Mouse (Mus musculus): ENCODE results near the gene 3110021N24Rik. TPM values are rescaled to one million over a fixed set of nuclear protein-coding genes. Genes with fewer than 3 reads are reported as not detected.
"Not testable (repeated sequence)": the region's sequence is repeated elsewhere in the genome, so short reads cannot be mapped to it uniquely, and the experiment has no call there.

The 3110021N24Rik gene
- total RNA-seq (2017) = not detected in 2 replicates

DNA sequence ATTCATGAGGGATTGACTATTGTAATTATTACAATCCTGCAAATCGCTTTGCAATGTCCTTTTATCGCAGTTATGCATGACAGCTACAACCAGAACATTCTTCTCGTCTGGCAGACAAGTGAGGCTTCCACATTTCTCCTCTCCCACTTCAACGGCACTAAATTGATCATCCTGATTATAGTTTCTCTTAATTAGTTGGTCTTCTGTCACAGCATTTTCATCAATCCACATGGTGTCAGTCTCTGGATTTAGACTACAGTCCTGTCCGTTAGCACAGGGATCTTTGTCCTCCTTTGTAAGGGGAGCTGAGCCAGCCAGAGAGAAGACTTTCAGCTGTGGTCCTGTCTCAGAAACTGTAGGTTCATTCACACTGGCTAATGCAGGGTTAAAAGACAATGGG, at the start of gene 3110021N24Rik:
Gene 3110021N24Rik (plus strand): TSS at position 301 of the 400 bp plus-strand sequence.
- ATAC-seq (replicated peaks; ENCODE audit: low read depth, poor library complexity, severe bottlenecking) = no peak

DNA sequence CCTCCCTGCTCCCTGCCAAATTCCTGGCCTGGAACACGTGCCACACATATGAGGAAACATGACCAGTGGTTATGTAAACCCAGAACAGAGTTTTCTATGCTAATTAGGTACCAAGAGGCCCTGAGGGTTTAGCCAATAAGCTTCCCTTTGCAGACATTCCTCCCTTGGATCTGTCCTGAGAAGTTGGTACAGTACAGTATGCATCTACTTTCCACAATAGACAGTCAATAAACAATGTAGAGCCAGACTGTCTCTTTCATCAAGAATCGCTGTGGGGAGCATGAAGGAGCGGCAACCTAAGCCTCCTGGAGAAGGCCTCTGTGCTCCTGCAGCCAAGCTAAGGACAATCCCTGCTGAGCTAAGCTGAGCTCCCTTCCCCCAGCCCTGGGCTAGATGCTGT, 33.3 kb upstream of the 3110021N24Rik start:
- ATAC-seq (replicated peaks; ENCODE audit: low read depth, poor library complexity, severe bottlenecking) = no peak

DNA sequence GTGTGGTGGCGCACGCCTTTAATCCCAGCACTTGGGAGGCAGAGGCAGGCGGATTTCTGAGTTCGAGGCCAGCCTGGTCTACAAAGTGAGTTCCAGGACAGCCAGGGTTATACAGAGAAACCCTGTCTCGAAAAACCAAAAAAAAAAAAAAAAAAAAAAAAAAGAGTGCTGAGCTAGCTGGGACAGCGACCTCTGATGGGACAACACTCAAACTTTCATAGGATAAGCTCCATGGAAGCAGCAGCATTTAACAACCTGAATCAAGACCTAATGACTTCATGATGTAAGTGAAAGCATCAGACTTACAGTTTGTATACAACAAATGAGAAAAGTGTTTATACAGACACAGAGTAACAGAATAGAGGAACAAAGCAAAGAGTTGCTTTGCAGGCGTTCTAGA, 32.4 kb upstream of the 3110021N24Rik start:
- ATAC-seq (replicated peaks; ENCODE audit: low read depth, poor library complexity, severe bottlenecking) = not testable (repeated sequence)

DNA sequence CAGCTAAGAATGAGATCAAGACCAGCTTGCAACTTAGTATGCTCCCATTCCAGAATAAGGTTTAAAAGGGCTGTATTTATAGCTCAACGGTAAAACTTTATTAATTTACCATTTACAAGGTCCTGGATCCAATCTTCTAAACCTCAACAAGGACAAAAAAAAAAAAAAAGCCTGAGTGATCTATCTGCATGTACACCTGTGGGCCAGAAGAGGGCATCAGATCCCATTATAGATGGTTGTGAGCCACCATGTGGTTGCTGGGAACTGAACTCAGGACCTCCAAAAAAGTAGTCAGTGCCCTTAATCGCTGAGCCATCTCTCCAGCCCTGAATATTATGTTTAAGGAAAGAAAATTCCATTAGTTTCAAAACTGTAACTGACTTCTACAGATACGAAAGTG, 29.0 kb upstream of the 3110021N24Rik start:
- no peak for ATAC-seq (replicated peaks; ENCODE audit: low read depth, poor library complexity, severe bottlenecking)

DNA sequence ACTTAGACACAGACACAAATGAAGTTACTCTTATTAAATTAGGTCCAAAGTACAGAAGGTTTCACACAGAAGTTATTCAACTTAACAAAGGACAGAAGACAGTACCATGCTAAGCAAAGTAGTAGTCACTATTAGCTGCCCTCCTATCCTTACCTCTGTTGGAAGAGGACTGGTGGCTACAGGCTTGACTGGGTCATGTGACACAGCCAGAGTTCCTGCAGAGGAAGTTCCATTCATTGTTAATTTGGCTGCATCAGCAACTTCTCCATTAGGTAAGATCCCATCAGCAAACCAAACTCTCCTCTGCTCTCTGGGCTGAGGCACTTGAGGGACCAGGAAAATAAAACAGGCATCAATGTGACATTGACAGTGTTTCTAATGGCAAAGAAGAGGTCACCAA, 28.0 kb upstream of the 3110021N24Rik start:
- no peak for ATAC-seq (replicated peaks; ENCODE audit: low read depth, poor library complexity, severe bottlenecking)

DNA sequence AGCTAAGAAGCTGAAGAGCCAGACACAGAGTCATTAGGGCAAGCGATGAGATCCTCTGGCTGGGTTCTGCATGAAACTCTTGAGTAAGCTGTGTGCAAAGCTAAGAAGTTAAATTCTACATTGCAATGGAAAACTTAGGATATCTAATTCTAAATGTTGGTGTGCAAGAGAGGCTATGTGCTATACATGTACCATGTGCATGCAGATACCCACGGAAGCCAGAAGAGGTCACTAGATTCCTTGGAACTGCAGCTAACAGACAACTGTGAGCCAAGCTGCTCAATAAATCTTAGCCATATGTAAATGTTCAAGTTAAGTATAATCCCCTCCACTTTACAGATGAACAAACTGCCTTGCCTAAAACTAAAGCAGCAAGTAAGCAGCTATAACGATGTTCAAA, 22.5 kb upstream of the 3110021N24Rik start:
- ATAC-seq (replicated peaks; ENCODE audit: low read depth, poor library complexity, severe bottlenecking) = peak; percentile 62; the same call in 1 of the 2 replicates

DNA sequence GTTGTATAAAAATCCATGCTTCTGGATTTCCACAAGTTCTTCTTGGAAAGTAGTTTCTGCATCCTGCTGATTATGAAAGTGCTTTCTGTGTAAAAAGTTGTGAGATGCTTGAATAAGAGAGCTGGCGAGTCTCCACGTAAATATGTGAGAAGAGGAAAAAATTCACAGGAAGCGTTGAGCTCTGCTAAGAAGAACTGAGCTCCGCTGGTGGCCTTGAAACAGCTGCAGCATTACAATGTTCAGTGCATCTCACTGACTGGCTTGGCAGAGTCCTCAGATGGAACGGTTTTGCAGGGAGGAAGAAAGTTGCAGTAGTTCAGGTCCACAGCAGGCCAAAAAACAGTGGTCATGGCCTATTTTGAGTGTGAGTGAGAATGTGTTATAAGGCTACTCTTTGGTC, 11.2 kb upstream of the 3110021N24Rik start:
- no peak for ATAC-seq (replicated peaks; ENCODE audit: low read depth, poor library complexity, severe bottlenecking)

DNA sequence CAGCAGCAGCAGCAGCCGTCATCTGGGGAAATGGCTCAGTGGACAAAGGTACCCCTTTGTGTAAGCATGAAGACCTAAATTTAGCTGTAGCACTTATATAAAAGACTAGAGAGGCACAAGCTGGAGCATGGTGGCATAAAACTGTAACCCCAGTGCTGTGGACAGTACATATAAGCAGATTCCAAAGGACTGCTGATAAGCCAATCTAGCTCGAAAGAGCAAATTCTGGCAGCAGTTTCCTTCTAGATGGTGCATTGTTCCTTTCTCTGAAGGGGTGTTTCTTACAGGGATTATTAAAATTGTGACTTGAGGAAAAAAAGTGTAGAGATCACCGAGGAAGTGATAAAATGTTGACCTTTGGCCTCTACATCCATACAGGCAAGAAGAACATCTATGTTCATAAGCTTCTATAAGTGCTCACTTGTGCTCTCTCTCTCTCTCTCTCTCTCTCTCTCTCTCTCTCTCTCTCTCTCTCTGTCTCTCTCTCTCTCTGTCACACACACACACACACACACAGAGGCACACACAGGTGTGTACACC, 1.9 kb downstream of the 3110021N24Rik start:
- no peak for ATAC-seq (replicated peaks; ENCODE audit: low read depth, poor library complexity, severe bottlenecking)

DNA sequence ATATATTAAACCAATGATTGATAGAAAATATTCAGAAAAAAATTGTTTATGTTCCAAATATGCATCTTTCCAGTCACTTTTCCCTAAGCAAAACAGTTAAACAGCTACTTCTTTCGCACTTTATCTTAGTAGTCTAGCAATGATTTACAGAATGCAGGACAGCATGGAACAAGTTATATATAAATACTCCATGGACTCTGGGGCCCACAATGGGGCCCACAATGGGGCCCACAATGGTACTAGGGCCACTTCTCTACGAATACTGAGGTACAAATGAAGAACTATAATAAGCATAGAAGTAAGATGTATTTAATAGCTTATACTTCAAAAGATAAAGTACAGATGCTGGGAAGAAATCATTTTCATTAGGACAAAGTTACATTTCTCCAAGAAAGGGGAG, 4.7 kb downstream of the 3110021N24Rik start:
- no peak for ATAC-seq (replicated peaks; ENCODE audit: low read depth, poor library complexity, severe bottlenecking)

DNA sequence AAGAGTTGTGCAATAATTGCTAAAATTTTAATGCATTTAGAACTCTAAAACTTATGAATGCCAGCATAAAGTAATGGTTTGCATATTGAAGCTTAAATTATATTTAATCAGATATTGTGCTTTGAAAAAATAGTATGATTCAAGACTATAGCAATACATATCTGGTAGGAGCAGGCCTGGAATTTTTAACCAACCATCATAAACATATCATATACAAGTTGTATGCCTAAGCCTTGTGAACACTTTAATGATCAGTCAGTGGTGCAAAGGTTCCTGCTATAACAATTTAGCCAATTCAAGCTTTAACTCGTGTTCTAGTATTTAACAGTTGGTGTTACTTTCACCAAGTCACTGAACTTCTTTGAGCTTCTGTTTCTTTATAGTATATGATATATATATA, 11.0 kb downstream of the 3110021N24Rik start:
- no peak for ATAC-seq (replicated peaks; ENCODE audit: low read depth, poor library complexity, severe bottlenecking)

DNA sequence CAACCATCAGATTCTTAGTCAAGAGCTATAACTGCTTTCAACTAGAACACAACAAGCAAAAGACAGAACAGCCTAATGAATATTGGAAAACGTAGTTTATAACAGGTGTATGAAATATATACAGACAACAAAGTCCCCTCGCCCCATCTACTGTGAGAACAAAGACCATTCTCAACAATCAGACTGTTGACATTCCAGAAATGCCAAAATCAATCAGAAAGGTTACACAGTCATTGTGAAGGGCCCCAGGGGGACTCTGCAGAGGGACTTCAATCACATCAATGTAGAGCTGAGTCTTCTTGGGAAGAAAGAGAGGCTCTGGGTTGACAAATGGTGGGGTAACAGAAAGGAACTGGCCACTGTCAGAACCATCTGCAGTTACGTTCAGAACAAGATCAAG, 12.1 kb downstream of the 3110021N24Rik start:
- ATAC-seq (replicated peaks; ENCODE audit: low read depth, poor library complexity, severe bottlenecking) = no peak

DNA sequence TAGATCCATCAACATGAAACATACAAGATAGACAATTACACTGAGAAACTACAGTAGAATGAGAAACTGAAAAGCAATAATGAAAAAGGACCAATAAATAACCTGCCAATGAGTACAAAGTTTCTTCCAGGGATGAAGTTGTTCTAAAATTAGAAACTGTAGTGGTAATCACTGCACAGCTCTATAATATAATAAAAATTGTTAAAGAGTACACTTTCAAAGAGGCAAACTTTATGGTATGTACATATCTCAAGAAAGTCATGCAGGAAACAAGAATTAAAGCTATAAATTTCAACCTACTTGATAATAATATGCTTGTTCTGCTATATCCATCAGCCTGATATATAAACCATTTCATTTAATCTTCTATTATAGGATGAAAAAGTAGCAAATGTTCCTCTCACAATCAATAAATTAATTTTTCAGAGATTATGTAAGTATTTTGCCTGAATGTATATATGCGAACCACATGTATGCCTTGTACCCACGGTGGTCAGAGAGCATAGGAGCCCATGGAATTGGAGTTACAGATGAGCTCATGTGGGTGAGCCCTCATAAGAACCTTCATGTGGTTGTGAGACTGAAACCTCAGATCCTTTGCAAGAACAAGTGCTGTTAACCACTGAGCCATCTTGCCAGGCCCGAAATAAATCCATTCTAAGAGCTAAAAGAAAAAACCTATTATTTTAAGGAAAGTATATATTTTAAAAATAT, 26.9 kb downstream of the 3110021N24Rik start:
- ATAC-seq (replicated peaks; ENCODE audit: low read depth, poor library complexity, severe bottlenecking) = no peak

DNA sequence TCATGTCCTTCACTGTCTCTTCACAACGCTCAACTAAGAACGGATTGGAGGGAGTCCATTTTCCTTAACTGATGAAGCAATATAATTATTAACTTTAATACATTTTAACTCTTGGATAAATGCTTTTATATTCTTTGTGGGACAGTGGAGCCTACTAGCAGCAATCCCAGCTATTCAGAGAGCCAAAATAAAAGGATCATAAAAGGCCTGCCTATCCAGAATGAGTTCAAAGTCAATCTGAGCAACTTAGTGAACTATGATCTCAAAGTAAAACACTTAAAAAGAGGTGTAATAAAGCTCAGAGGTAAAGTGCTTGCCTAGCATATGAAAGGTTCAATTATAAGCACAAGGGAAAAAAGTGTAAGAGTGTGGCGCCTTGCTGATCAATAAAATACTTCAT, 40.1 kb downstream of the 3110021N24Rik start:
- no peak for ATAC-seq (replicated peaks; ENCODE audit: low read depth, poor library complexity, severe bottlenecking)

DNA sequence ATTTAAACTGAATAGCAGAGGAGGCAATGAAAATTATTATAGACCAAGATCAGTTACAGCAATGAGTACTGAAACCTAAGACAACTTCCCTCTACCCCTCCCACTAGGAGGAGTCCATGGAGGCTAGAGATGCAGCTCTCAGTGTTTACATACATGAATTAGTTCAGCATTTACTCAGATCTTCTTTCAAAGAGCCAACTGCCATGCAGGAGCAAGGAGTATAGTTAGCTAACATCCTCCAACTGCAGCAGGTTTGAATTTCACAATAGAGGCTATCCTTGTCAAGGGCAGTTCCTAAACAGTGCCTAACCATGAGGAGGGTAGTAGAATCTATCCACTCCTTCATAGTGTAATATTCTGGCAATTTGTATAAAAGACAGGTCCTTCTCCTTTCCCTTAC, 49.1 kb downstream of the 3110021N24Rik start:
- ATAC-seq (replicated peaks; ENCODE audit: low read depth, poor library complexity, severe bottlenecking) = no peak

DNA sequence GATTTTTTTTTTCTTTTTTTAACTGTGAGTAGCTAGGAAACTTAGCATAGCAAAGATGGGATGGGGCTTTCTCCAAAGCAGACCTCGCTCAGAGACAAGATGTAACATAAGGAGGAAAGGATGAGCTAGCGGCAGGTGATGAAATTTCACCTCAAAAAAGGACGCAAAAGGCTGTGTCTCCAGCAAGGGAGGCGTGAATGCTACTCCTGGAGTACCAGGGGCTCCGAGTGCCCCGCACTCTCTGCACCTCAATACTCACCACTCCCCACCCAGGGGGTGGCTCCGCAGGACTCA, 60.3 kb downstream of the 3110021N24Rik start:
- ATAC-seq (replicated peaks; ENCODE audit: low read depth, poor library complexity, severe bottlenecking) = no peak

DNA sequence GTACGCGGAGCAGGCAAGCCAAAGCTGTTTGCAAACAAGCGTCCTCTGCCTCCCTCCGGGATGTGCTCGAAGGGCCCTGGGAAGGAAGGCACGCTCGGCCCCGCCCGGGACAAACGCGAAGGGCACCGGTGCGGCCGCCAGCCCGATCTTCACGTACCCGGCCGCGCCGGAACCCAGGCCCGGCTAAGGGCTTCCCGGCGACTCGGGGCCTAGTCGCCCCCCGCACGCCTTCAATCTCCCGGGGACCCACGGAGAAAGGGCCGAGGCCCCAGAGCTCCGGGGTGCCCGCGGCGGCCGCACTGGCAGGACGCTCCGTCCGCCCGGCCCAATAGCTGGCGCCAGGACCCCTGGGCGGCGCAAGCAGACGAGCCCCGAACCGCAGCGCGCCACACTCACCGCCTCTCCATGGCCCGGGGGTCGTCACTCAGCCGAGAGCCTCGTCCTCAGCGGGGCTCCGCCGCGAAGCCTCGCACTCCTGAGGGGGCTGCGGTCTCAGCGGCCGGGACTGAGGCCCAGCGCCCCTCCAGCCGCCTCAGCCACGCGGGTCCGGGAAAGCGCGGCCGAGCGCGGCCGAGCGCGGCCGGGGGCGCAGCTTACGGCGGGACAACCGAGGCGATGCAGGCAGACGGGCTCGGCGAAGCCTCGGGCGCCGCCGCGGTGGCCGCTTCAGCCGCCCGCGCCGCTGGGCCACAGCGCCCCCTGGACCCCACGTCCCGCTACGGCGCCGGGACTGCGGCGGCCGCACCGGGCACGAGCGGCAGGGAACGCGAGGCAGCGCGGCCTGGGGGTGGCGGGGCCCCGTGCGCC, 60.8 kb downstream of the 3110021N24Rik start, which contains the start of gene Zfyve9:
Gene Zfyve9 (minus strand): TSS at position 742 of the 807 bp plus-strand sequence.
- peak; percentile 85 for ATAC-seq (replicated peaks; ENCODE audit: low read depth, poor library complexity, severe bottlenecking)

DNA sequence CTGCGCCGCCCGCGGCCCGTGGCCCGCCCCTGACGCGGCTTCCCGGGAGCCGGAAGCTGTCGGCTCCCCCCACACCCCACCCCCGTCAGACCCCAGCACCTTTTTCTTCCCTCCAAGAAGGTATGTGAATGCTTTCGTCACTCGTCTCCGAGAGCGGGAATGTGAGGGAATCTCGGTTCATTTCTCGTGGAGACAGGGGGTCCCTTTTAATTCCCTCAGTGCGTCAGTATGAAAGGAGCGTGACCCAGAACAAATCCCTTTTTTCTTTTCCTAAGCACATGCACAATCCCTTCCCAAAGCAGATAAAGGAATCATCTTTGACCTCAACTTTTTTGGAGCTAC, 61.4 kb downstream of the 3110021N24Rik start:
- ATAC-seq (replicated peaks; ENCODE audit: low read depth, poor library complexity, severe bottlenecking) = no peak

DNA sequence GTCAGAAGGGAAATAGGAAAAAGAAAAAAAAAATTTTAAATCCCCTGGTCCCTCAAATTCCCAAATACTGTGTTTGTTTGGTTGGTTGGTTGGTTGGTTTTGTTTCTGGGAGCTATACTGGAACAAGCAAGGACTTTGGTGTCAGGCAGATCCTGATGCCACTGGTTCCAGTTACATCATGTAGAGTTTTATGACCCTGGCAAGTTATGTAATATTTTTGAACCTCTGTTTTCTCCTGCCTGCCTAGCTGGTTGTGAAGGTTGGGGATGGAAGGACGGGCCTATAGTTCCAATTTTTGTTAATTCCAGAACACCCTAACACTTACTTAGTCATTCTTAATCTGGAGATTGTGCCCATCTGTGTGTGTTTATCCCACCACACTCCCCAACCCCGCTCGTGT, 62.1 kb downstream of the 3110021N24Rik start:
- ATAC-seq (replicated peaks; ENCODE audit: low read depth, poor library complexity, severe bottlenecking) = no peak

DNA sequence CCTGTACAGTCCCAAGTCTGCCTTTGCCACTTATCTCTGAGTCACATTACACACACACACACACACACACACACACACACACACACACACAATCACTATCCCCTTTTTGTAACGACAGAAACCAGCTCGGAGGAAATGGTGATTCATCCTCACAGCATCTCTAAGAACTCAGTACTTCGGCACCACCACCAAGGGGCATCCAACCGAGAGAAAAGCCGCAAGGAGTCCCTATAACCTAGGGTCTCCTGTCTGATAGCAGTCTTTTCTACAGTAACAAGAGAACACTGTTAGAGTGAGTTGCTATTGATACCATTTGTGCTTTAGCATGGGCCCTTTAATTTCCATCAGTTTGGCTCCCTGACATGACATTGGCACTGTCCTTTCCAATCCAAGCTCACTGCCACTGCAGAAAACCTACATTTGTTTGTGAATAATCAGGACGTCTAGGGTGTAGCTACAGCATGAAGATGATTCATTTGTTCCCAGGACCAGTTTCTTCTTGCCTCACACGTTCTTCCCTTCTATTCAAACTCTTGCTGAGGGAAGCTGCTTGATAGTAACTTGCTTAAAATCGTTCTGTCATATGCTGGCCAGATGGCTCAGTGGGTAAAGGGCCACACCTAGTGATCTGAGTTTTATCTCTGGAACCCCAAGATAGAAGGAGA, 63.1 kb downstream of the 3110021N24Rik start:
- ATAC-seq (replicated peaks; ENCODE audit: low read depth, poor library complexity, severe bottlenecking) = no peak

DNA sequence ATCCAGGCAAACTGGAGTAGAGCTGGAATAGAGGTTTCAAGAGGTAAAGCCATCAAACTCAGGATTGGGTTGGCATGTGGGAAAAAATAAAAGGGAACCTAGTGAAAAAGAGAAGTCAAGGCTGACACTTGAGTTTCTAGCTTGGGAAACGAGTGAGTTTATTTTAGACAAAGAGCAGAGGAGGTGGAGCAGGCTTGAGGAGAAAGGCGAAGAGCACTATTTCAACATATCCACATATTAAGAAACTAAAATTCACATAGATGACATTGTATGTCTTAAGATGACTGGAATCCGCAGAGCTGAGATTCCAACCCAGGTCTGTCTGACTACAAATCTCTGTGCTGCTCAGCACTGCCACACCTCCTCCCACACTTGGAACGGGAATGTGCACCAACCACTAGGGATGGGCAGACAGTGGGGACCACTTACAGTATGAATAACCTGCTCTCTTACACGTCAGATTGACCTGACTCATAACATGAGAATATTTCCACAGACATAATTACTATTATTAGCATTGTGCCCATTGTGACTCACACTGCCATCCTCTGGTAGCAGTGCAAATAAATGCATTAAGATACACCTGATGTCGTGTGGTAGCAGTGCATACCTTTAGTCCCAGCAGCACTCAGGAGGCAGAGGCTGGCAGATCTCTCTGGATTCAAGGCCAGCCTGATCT, 69.9 kb downstream of the 3110021N24Rik start:
- ATAC-seq (replicated peaks; ENCODE audit: low read depth, poor library complexity, severe bottlenecking) = peak; percentile 60
